Mouse (Mus musculus): Measurements from ENCODE around the gene Gm20696. TPM values are rescaled to one million over a fixed set of nuclear protein-coding genes. Genes with fewer than 3 reads are reported as not detected.

The Gm20696 gene
- polyA plus RNA-seq, 1 experiment from 2014 or later, result 0.99 TPM

- Histone ChIP-seq H3K4me3 (ENCODE audit: low read depth, low read length) (no peak overlapping the region), H3K9ac (ENCODE audit: low read length) (no peak overlapping the region), H3K9me3 (replicated peaks; ENCODE audit: control insufficient read depth, low read length) (no peaks in the 10 kb centered on the region), H3K4me1 (ENCODE audit: control insufficient read depth, insufficient read depth, low read length) (0 out of 2 replicates have a peak, but pooled peaks cover 2% of the 10 kb centered on the region), H3K27me3 (replicated peaks; ENCODE audit: control insufficient read depth, insufficient read depth, low read length) (no peaks in the 10 kb centered on the region), H3K36me3 (ENCODE audit: control insufficient read depth, insufficient read depth, low read length) (no peaks in the 10 kb centered on the region), H3K27ac (ENCODE audit: low read depth, low read length) (no peak overlapping the region), H3K4me2 (ENCODE audit: low read length) (no peak overlapping the region)
- DNase-seq (ENCODE audit: low spot score) (peak; percentile 38), ATAC-seq (no peak)
- 42% methylated on average over 6 of the region's 6 CpGs for WGBS
These were observed 89.6 kb downstream of the Gm20696 start for GRCm38 (mm10) chr6:99577040-99577439.

- ATAC-seq (no peak), DNase-seq (ENCODE audit: low spot score) (no peak)
- H3K9ac ChIP-seq (ENCODE audit: low read length), result no peak overlapping the region
- 88% methylated on average over 6 of the region's 6 CpGs for WGBS
- no peaks in the 10 kb centered on the region for H3K9me3 ChIP-seq (replicated peaks; ENCODE audit: control insufficient read depth, low read length)
- H3K4me2 ChIP-seq (ENCODE audit: low read length), result no peak overlapping the region
- no peak overlapping the region for H3K27ac ChIP-seq (ENCODE audit: low read depth, low read length)
- H3K4me1 ChIP-seq (ENCODE audit: control insufficient read depth, insufficient read depth, low read length), result 0 out of 2 replicates have a peak, but pooled peaks cover 2% of the 10 kb centered on the region
- no peaks in the 10 kb centered on the region for H3K36me3 ChIP-seq (ENCODE audit: control insufficient read depth, insufficient read depth, low read length)
- no peak overlapping the region for H3K4me3 ChIP-seq (ENCODE audit: low read depth, low read length)
- no peaks in the 10 kb centered on the region for H3K27me3 ChIP-seq (replicated peaks; ENCODE audit: control insufficient read depth, insufficient read depth, low read length)
These were observed 91.0 kb downstream of the Gm20696 start for GRCm38 (mm10) chr6:99575633-99576032.

- Histone ChIP-seq H3K36me3 (ENCODE audit: control insufficient read depth, insufficient read depth, low read length) (no peaks in the 10 kb centered on the region), H3K27me3 (replicated peaks; ENCODE audit: control insufficient read depth, insufficient read depth, low read length) (no peaks in the 10 kb centered on the region), H3K9ac (ENCODE audit: low read length) (no peak overlapping the region), H3K4me2 (ENCODE audit: low read length) (no peak overlapping the region), H3K27ac (ENCODE audit: low read depth, low read length) (no peak overlapping the region), H3K9me3 (replicated peaks; ENCODE audit: control insufficient read depth, low read length) (no peaks in the 10 kb centered on the region), H3K4me3 (ENCODE audit: low read depth, low read length) (no peak overlapping the region), H3K4me1 (ENCODE audit: control insufficient read depth, insufficient read depth, low read length) (0 out of 2 replicates have a peak, but pooled peaks cover 2% of the 10 kb centered on the region)
- no peak for ATAC-seq
- WGBS, result 93% methylated on average over 2 of the region's 2 CpGs
- no peak for DNase-seq (ENCODE audit: low spot score)
These were observed 93.3 kb downstream of the Gm20696 start for GRCm38 (mm10) chr6:99573343-99573742.

- H3K9me3 ChIP-seq (replicated peaks; ENCODE audit: control insufficient read depth, low read length), result no peaks in the 10 kb centered on the region
- no peak overlapping the region for H3K4me3 ChIP-seq (ENCODE audit: low read depth, low read length)
- H3K36me3 ChIP-seq (ENCODE audit: control insufficient read depth, insufficient read depth, low read length), result no peaks in the 10 kb centered on the region
- H3K4me1 ChIP-seq (ENCODE audit: control insufficient read depth, insufficient read depth, low read length), result no peaks in the 10 kb centered on the region
- no peak overlapping the region for H3K4me2 ChIP-seq (ENCODE audit: low read length)
- H3K27ac ChIP-seq (ENCODE audit: low read depth, low read length), result no peak overlapping the region
- no peak for DNase-seq (ENCODE audit: low spot score)
- no peak for ATAC-seq
- H3K27me3 ChIP-seq (replicated peaks; ENCODE audit: control insufficient read depth, insufficient read depth, low read length), result no peaks in the 10 kb centered on the region
- no peak overlapping the region for H3K9ac ChIP-seq (ENCODE audit: low read length)
- 74% methylated on average over 5 of the region's 5 CpGs for WGBS
These were observed 94.5 kb downstream of the Gm20696 start for GRCm38 (mm10) chr6:99572071-99572470.

- no peak for ATAC-seq
- no peak overlapping the region for H3K9ac ChIP-seq (ENCODE audit: low read length)
- no peak overlapping the region for H3K4me2 ChIP-seq (ENCODE audit: low read length)
- no peak for DNase-seq (ENCODE audit: low spot score)
- H3K4me1 ChIP-seq (ENCODE audit: control insufficient read depth, insufficient read depth, low read length), result no peaks in the 10 kb centered on the region
- no peak overlapping the region for H3K4me3 ChIP-seq (ENCODE audit: low read depth, low read length)
- H3K9me3 ChIP-seq (replicated peaks; ENCODE audit: control insufficient read depth, low read length), result no peaks in the 10 kb centered on the region
- 81% methylated on average over 8 of the region's 8 CpGs for WGBS
- H3K27ac ChIP-seq (ENCODE audit: low read depth, low read length), result no peak overlapping the region
- H3K27me3 ChIP-seq (replicated peaks; ENCODE audit: control insufficient read depth, insufficient read depth, low read length), result no peaks in the 10 kb centered on the region
- no peaks in the 10 kb centered on the region for H3K36me3 ChIP-seq (ENCODE audit: control insufficient read depth, insufficient read depth, low read length)
These were observed 99.7 kb downstream of the Gm20696 start for GRCm38 (mm10) chr6:99566921-99567320.

GRCm38 (mm10) chr6:99564766-99565165 lies 101.8 kb downstream of the Gm20696 start:
- no peaks in the 10 kb centered on the region for H3K36me3 ChIP-seq (ENCODE audit: control insufficient read depth, insufficient read depth, low read length)
- 75% methylated on average over 3 of the region's 3 CpGs for WGBS
- no peaks in the 10 kb centered on the region for H3K9me3 ChIP-seq (replicated peaks; ENCODE audit: control insufficient read depth, low read length)
- no peak overlapping the region for H3K4me3 ChIP-seq (ENCODE audit: low read depth, low read length)
- H3K9ac ChIP-seq (ENCODE audit: low read length), result no peak overlapping the region
- ATAC-seq, result no peak
- no peak overlapping the region for H3K27ac ChIP-seq (ENCODE audit: low read depth, low read length)
- H3K4me2 ChIP-seq (ENCODE audit: low read length), result no peak overlapping the region
- no peaks in the 10 kb centered on the region for H3K27me3 ChIP-seq (replicated peaks; ENCODE audit: control insufficient read depth, insufficient read depth, low read length)
- no peak for DNase-seq (ENCODE audit: low spot score)
- no peaks in the 10 kb centered on the region for H3K4me1 ChIP-seq (ENCODE audit: control insufficient read depth, insufficient read depth, low read length)

- H3K4me3 ChIP-seq (ENCODE audit: low read depth, low read length), result no peak overlapping the region
- no peak overlapping the region for H3K9ac ChIP-seq (ENCODE audit: low read length)
- H3K4me2 ChIP-seq (ENCODE audit: low read length), result no peak overlapping the region
- no peaks in the 10 kb centered on the region for H3K27me3 ChIP-seq (replicated peaks; ENCODE audit: control insufficient read depth, insufficient read depth, low read length)
- no peak for ATAC-seq
- no peaks in the 10 kb centered on the region for H3K36me3 ChIP-seq (ENCODE audit: control insufficient read depth, insufficient read depth, low read length)
- DNase-seq (ENCODE audit: low spot score), result no peak
- no peaks in the 10 kb centered on the region for H3K4me1 ChIP-seq (ENCODE audit: control insufficient read depth, insufficient read depth, low read length)
- 89% methylated on average over 5 of the region's 5 CpGs for WGBS
- no peak overlapping the region for H3K27ac ChIP-seq (ENCODE audit: low read depth, low read length)
- no peaks in the 10 kb centered on the region for H3K9me3 ChIP-seq (replicated peaks; ENCODE audit: control insufficient read depth, low read length)
These were observed 109.6 kb downstream of the Gm20696 start for GRCm38 (mm10) chr6:99556950-99557349.

- Histone ChIP-seq H3K27ac (ENCODE audit: low read depth, low read length) (no peak overlapping the region), H3K9ac (ENCODE audit: low read length) (no peak overlapping the region), H3K4me2 (ENCODE audit: low read length) (no peak overlapping the region), H3K36me3 (ENCODE audit: control insufficient read depth, insufficient read depth, low read length) (no peaks in the 10 kb centered on the region), H3K9me3 (replicated peaks; ENCODE audit: control insufficient read depth, low read length) (no peaks in the 10 kb centered on the region), H3K4me3 (ENCODE audit: low read depth, low read length) (no peak overlapping the region), H3K27me3 (replicated peaks; ENCODE audit: control insufficient read depth, insufficient read depth, low read length) (no peaks in the 10 kb centered on the region), H3K4me1 (ENCODE audit: control insufficient read depth, insufficient read depth, low read length) (no peaks in the 10 kb centered on the region)
- no peak for DNase-seq (ENCODE audit: low spot score)
- WGBS, result 89% methylated on average over 1 of the region's 1 CpGs
- no peak for ATAC-seq
These were observed 113.8 kb downstream of the Gm20696 start for GRCm38 (mm10) chr6:99552816-99553215.

- no peaks in the 10 kb centered on the region for H3K4me1 ChIP-seq (ENCODE audit: control insufficient read depth, insufficient read depth, low read length)
- no peaks in the 10 kb centered on the region for H3K27me3 ChIP-seq (replicated peaks; ENCODE audit: control insufficient read depth, insufficient read depth, low read length)
- H3K9ac ChIP-seq (ENCODE audit: low read length), result no peak overlapping the region
- H3K9me3 ChIP-seq (replicated peaks; ENCODE audit: control insufficient read depth, low read length), result no peaks in the 10 kb centered on the region
- ATAC-seq (no peak), DNase-seq (ENCODE audit: low spot score) (no peak)
- WGBS, result 94% methylated on average over 2 of the region's 2 CpGs
- no peaks in the 10 kb centered on the region for H3K36me3 ChIP-seq (ENCODE audit: control insufficient read depth, insufficient read depth, low read length)
- H3K4me3 ChIP-seq (ENCODE audit: low read depth, low read length), result no peak overlapping the region
- H3K4me2 ChIP-seq (ENCODE audit: low read length), result no peak overlapping the region
- H3K27ac ChIP-seq (ENCODE audit: low read depth, low read length), result no peak overlapping the region
These were observed 120.2 kb downstream of the Gm20696 start for GRCm38 (mm10) chr6:99546416-99546815.
